Mouse (Mus musculus): ENCODE data around the gene Neurl1a. TPM values are rescaled to one million over a fixed set of nuclear protein-coding genes. Genes with fewer than 3 reads are reported as not detected.
A peak's percentile ranks its signal among the peaks of the same experiment; 100 is the strongest.

Gene Neurl1a
- polyA plus RNA-seq, 1 experiment from 2014 or later, result 5.0 TPM

DNA sequence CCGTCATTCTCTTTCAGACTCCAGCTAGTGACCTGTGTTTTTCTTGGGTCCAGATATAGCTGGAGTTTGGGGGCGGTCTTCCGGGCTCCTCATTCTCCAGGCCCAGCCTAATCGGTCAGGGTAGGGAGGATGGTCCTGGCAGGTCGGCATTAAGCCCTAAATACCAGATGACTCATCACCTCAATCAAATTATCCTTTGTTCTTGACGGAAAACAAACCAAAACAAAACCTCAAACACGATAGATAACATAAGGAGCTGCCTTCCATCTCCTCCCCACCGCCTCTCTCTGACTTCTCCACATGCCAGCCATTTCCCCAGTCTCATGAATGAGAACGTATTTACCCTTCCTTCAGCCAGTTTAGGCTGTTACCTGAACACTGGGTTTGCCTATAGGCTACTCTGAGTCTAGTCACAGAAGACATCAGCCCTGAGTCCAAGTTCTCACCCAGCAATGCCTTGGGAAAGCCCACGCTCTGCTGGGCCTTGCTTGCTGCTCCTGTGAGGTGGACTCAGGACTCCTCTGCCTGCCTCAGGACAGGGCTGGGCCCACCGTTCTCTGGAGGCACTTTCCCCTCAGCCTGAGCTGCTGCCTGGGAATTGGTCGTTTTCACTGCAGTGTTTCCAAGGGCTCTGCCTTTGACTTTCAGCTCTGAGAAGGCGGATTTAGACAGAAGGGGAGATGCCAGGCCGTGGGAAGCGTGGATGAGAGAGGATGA, 44.4 kb downstream of the Neurl1a start:
- H3K4me3 ChIP-seq (ENCODE audit: low read depth, low read length), result no peak overlapping the region
- H3K27me3 ChIP-seq (ENCODE audit: control insufficient read depth, insufficient read depth, low read length), result no peaks in the 10 kb centered on the region
- WGBS, result 72% methylated on average over 15 of the region's 15 CpGs
- no peak overlapping the region for H3K9ac ChIP-seq (ENCODE audit: low read length)
- H3K4me2 ChIP-seq (ENCODE audit: low read depth), result no peak overlapping the region
- no peaks in the 10 kb centered on the region for H3K9me3 ChIP-seq (ENCODE audit: control insufficient read depth, low read length)
- no peaks in the 10 kb centered on the region for H3K36me3 ChIP-seq (ENCODE audit: control insufficient read depth, insufficient read depth, low read length)
- DNase-seq (ENCODE audit: low spot score), result no peak
- no peak for ATAC-seq (ENCODE audit: insufficient read depth, low FRiP score, low TSS enrichment)
- H3K4me1 ChIP-seq (ENCODE audit: control insufficient read depth, insufficient read depth, low read length), result no peaks in the 10 kb centered on the region
- H3K27ac ChIP-seq (ENCODE audit: low read depth, low read length), result no peak overlapping the region

DNA sequence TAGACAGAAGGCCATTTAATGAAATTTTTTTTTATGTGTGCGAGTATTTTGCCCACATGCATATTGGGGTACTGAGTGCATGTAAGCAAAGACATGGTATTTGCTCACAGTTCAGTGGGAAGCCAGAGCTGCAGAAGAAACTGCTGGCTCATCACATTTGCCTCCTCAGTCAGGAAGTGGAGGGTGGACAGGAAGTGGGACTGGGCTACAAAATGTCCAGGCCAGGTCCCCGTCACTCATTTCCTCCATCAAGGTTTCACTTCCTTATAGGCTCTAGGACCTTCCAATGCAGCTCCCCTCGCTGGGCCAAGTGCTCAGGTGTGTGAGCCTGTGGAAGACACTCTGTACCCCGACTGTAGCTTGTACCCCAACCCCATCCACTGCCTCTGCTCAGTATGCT, 46.1 kb downstream of the Neurl1a start:
- DNase-seq (ENCODE audit: low spot score) (no peak), ATAC-seq (ENCODE audit: insufficient read depth, low FRiP score, low TSS enrichment) (no peak)
- H3K4me3 ChIP-seq (ENCODE audit: low read depth, low read length), result no peak overlapping the region
- no peaks in the 10 kb centered on the region for H3K27me3 ChIP-seq (ENCODE audit: control insufficient read depth, insufficient read depth, low read length)
- H3K36me3 ChIP-seq (ENCODE audit: control insufficient read depth, insufficient read depth, low read length), result no peaks in the 10 kb centered on the region
- no peak overlapping the region for H3K9ac ChIP-seq (ENCODE audit: low read length)
- H3K4me1 ChIP-seq (ENCODE audit: control insufficient read depth, insufficient read depth, low read length), result peaks cover 11% of the 10 kb centered on the region
- no peak overlapping the region for H3K27ac ChIP-seq (ENCODE audit: low read depth, low read length)
- H3K9me3 ChIP-seq (ENCODE audit: control insufficient read depth, low read length), result no peaks in the 10 kb centered on the region
- 84% methylated on average over 4 of the region's 4 CpGs for WGBS
- no peak overlapping the region for H3K4me2 ChIP-seq (ENCODE audit: low read depth)

DNA sequence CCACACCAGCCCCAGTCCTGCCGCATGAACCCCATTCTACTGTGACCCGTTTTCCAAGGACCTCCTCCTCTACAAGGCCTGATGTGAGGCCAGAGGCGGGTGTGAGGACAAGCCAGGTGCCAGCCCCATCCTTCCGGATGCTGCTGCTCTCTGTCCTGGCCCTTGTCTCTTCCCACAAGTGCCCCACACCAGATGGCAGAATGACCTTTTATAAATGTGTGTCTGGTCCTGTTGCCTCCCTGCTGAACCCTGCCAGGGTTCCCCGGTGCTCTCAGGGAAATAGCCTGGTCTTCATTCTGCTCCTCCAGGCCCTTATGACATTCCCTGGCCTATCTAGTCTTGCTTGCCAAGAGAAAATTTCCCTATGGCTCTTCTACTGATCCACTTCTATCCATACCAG, 47.2 kb downstream of the Neurl1a start:
- DNase-seq (ENCODE audit: low spot score) (no peak), ATAC-seq (ENCODE audit: insufficient read depth, low FRiP score, low TSS enrichment) (no peak)
- H3K4me2 ChIP-seq (ENCODE audit: low read depth), result no peak overlapping the region
- no peak overlapping the region for H3K4me3 ChIP-seq (ENCODE audit: low read depth, low read length)
- H3K4me1 ChIP-seq (ENCODE audit: control insufficient read depth, insufficient read depth, low read length), result peaks cover 11% of the 10 kb centered on the region
- H3K9me3 ChIP-seq (ENCODE audit: control insufficient read depth, low read length), result no peaks in the 10 kb centered on the region
- no peak overlapping the region for H3K27ac ChIP-seq (ENCODE audit: low read depth, low read length)
- H3K36me3 ChIP-seq (ENCODE audit: control insufficient read depth, insufficient read depth, low read length), result no peaks in the 10 kb centered on the region
- no peak overlapping the region for H3K9ac ChIP-seq (ENCODE audit: low read length)
- WGBS, result 79% methylated on average over 5 of the region's 5 CpGs
- no peaks in the 10 kb centered on the region for H3K27me3 ChIP-seq (ENCODE audit: control insufficient read depth, insufficient read depth, low read length)

- H3K4me3 ChIP-seq (ENCODE audit: low read depth, low read length), result peak overlapping the region; percentile 12; the same call in 1 of the 2 replicates
- peaks cover 11% of the 10 kb centered on the region for H3K4me1 ChIP-seq (ENCODE audit: control insufficient read depth, insufficient read depth, low read length)
- DNase-seq (ENCODE audit: low spot score) (peak; percentile 60), ATAC-seq (ENCODE audit: insufficient read depth, low FRiP score, low TSS enrichment) (peak; percentile 48; the same call in 1 of the 2 replicates)
- no peaks in the 10 kb centered on the region for H3K9me3 ChIP-seq (ENCODE audit: control insufficient read depth, low read length)
- peak overlapping the region; percentile 43 for H3K4me2 ChIP-seq (ENCODE audit: low read depth)
- no peaks in the 10 kb centered on the region for H3K36me3 ChIP-seq (ENCODE audit: control insufficient read depth, insufficient read depth, low read length)
- peak overlapping the region; percentile 27; the same call in 1 of the 2 replicates for H3K9ac ChIP-seq (ENCODE audit: low read length)
- H3K27ac ChIP-seq (ENCODE audit: low read depth, low read length), result no peak overlapping the region
- H3K27me3 ChIP-seq (ENCODE audit: control insufficient read depth, insufficient read depth, low read length), result no peaks in the 10 kb centered on the region
- 9% methylated on average over 13 of the region's 17 CpGs for WGBS
Observed at GRCm38 (mm10) chr19:47228725-47229252, 50.2 kb downstream of the Neurl1a start.

DNA sequence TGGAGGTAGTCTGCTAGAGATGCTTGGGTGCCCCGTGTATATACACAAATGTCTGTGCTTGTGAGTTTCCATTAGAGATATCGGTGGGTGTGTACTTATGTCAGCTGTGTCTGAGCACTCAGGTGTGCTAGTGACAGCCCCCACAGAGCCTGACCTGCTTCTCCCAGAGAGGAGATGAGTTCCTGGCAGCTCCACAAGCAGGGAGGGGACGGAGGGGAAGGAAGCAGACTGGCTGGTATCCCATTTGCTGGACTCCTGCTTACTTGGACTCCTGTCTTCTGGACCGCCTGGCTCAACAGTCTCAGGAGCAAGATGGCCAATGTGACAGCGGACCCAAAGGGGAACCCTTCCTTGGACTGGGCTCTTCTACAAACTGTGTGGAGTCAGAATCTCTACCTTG, 50.8 kb downstream of the Neurl1a start:
- peaks cover 11% of the 10 kb centered on the region for H3K4me1 ChIP-seq (ENCODE audit: control insufficient read depth, insufficient read depth, low read length)
- H3K4me3 ChIP-seq (ENCODE audit: low read depth, low read length), result no peak overlapping the region
- no peaks in the 10 kb centered on the region for H3K9me3 ChIP-seq (ENCODE audit: control insufficient read depth, low read length)
- H3K9ac ChIP-seq (ENCODE audit: low read length), result no peak overlapping the region
- H3K27ac ChIP-seq (ENCODE audit: low read depth, low read length), result no peak overlapping the region
- no peaks in the 10 kb centered on the region for H3K27me3 ChIP-seq (ENCODE audit: control insufficient read depth, insufficient read depth, low read length)
- no peak for ATAC-seq (ENCODE audit: insufficient read depth, low FRiP score, low TSS enrichment)
- 84% methylated on average over 5 of the region's 5 CpGs for WGBS
- no peaks in the 10 kb centered on the region for H3K36me3 ChIP-seq (ENCODE audit: control insufficient read depth, insufficient read depth, low read length)
- H3K4me2 ChIP-seq (ENCODE audit: low read depth), result peak overlapping the region; percentile 43; the same call in 1 of the 2 replicates
- DNase-seq (ENCODE audit: low spot score), result no peak

GRCm38 (mm10) chr19:47230082-47230481, 51.5 kb downstream of the Neurl1a start:
- Histone ChIP-seq H3K4me2 (ENCODE audit: low read depth) (no peak overlapping the region), H3K36me3 (ENCODE audit: control insufficient read depth, insufficient read depth, low read length) (no peaks in the 10 kb centered on the region), H3K9ac (ENCODE audit: low read length) (no peak overlapping the region), H3K9me3 (ENCODE audit: control insufficient read depth, low read length) (no peaks in the 10 kb centered on the region), H3K27ac (ENCODE audit: low read depth, low read length) (no peak overlapping the region), H3K4me1 (ENCODE audit: control insufficient read depth, insufficient read depth, low read length) (peaks cover 11% of the 10 kb centered on the region), H3K27me3 (ENCODE audit: control insufficient read depth, insufficient read depth, low read length) (no peaks in the 10 kb centered on the region), H3K4me3 (ENCODE audit: low read depth, low read length) (no peak overlapping the region)
- 92% methylated on average over 7 of the region's 7 CpGs for WGBS
- no peak for ATAC-seq (ENCODE audit: insufficient read depth, low FRiP score, low TSS enrichment)
- no peak for DNase-seq (ENCODE audit: low spot score)

- Histone ChIP-seq H3K9ac (ENCODE audit: low read length) (no peak overlapping the region), H3K4me1 (ENCODE audit: control insufficient read depth, insufficient read depth, low read length) (peaks cover 11% of the 10 kb centered on the region), H3K9me3 (ENCODE audit: control insufficient read depth, low read length) (no peaks in the 10 kb centered on the region), H3K27me3 (ENCODE audit: control insufficient read depth, insufficient read depth, low read length) (no peaks in the 10 kb centered on the region), H3K27ac (ENCODE audit: low read depth, low read length) (no peak overlapping the region), H3K4me2 (ENCODE audit: low read depth) (no peak overlapping the region), H3K4me3 (ENCODE audit: low read depth, low read length) (no peak overlapping the region), H3K36me3 (ENCODE audit: control insufficient read depth, insufficient read depth, low read length) (no peaks in the 10 kb centered on the region)
- WGBS, result 87% methylated on average over 8 of the region's 8 CpGs
- no peak for DNase-seq (ENCODE audit: low spot score)
- no peak for ATAC-seq (ENCODE audit: insufficient read depth, low FRiP score, low TSS enrichment)
Observed at GRCm38 (mm10) chr19:47230682-47231081, 52.1 kb downstream of the Neurl1a start.

DNA sequence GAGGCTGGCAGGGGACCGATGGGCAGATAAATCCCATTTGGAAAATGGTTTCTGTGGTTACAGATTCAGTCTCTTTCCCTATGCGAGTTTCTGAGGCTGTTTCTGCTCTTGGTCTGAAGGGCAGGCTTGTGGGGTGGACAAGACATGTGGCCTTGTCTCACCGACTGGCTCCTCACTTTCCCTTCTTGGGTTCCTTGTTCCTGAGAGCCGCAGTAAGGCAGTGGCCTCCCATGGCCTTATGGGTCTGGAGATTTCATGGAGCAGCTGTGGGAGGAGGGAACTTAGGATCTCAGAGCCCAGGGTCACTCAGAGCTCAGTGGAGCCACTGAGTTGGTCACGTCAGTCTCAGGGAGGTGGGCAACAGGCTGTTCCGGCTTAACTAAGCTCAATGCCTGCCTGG, 52.8 kb downstream of the Neurl1a start:
- Histone ChIP-seq H3K4me1 (ENCODE audit: control insufficient read depth, insufficient read depth, low read length) (peaks cover 11% of the 10 kb centered on the region), H3K9me3 (ENCODE audit: control insufficient read depth, low read length) (no peaks in the 10 kb centered on the region), H3K4me2 (ENCODE audit: low read depth) (no peak overlapping the region), H3K27ac (ENCODE audit: low read depth, low read length) (no peak overlapping the region), H3K9ac (ENCODE audit: low read length) (no peak overlapping the region), H3K27me3 (ENCODE audit: control insufficient read depth, insufficient read depth, low read length) (no peaks in the 10 kb centered on the region), H3K4me3 (ENCODE audit: low read depth, low read length) (no peak overlapping the region), H3K36me3 (ENCODE audit: control insufficient read depth, insufficient read depth, low read length) (no peaks in the 10 kb centered on the region)
- no peak for ATAC-seq (ENCODE audit: insufficient read depth, low FRiP score, low TSS enrichment)
- 90% methylated on average over 6 of the region's 6 CpGs for WGBS
- no peak for DNase-seq (ENCODE audit: low spot score)
